Mouse (Mus musculus) CH12.LX (cell line): Measurements from ENCODE around the gene Gpr137. TPM values are rescaled to one million over a fixed set of nuclear protein-coding genes. Genes with fewer than 3 reads are reported as not detected.

Source experiments
- DNase-seq: peaks from one replicate; pipeline ENCODE4 v3.0.0-alpha.2; 2013; ENCODE audit errors: extremely low read depth
- H3K27ac ChIP-seq: 2 replicates; pipeline ENCODE4 v1.5.1; 2012; ENCODE audit warnings: low read depth, mild to moderate bottlenecking, control low read depth, moderate library complexity; ENCODE audit not compliant: insufficient read depth
- H3K27me3 ChIP-seq: replicated peaks from 2 replicates; pipeline ENCODE3; 2012; ENCODE audit warnings: inconsistent platforms
- H3K36me3 ChIP-seq, 2 experiments: replicated peaks in 1 of 2; 2 replicates each; pipeline versions ENCODE3 to v1.6.1; 2012; ENCODE audit warnings: inconsistent platforms in 1 of 2, low read length in 1 of 2, mild to moderate bottlenecking in 1 of 2, mixed read lengths in 1 of 2, moderate library complexity in 1 of 2; ENCODE audit not compliant: control insufficient read depth in 1 of 2, insufficient read depth in 1 of 2
- H3K4me1 ChIP-seq, 2 experiments: 2 replicates each; pipeline ENCODE4 v1.6.1; 2012; ENCODE audit warnings: inconsistent platforms in 1 of 2, moderate library complexity in 1 of 2; ENCODE audit not compliant: insufficient read depth in 2 of 2, control insufficient read depth in 1 of 2
- H3K4me2 ChIP-seq: 2 replicates; pipeline ENCODE4 v1.6.1; 2012; ENCODE audit warnings: low read depth, mild to moderate bottlenecking, control low read depth; ENCODE audit not compliant: poor library complexity, insufficient read depth, severe bottlenecking
- H3K4me3 ChIP-seq, 3 experiments: fragments of 150-350 bp in 1 of 3; sonication (generic) in 1 of 3; replicated peaks in 1 of 3; 2 replicates each; pipeline versions ENCODE3 to v1.5.1; 2011 to 2012; ENCODE audit warnings: low read depth in 2 of 3, low read length in 2 of 3, mild to moderate bottlenecking in 2 of 3, moderate library complexity in 2 of 3, control low read depth in 1 of 3, improper control_type of control experiment in 1 of 3, inconsistent platforms in 1 of 3, mixed read lengths in 1 of 3; ENCODE audit not compliant: poor library complexity in 1 of 3
- H3K79me2 ChIP-seq: replicated peaks from 2 replicates; pipeline ENCODE4 v1.6.1; 2012; ENCODE audit warnings: mild to moderate bottlenecking, moderate library complexity; ENCODE audit not compliant: control insufficient read depth, poor library complexity, insufficient read depth, severe bottlenecking; ENCODE audit errors: extremely low read depth
- H3K9ac ChIP-seq: 2 replicates; pipeline ENCODE4 v1.6.1; 2012; ENCODE audit warnings: low read depth, mild to moderate bottlenecking, control low read depth, moderate library complexity; ENCODE audit not compliant: insufficient read depth
- H3K9me3 ChIP-seq: replicated peaks from 2 replicates; pipeline ENCODE3; 2012; ENCODE audit warnings: low read length, inconsistent platforms, mixed read lengths
- BHLHE40 ChIP-seq: IDR thresholded peaks from 2 replicates; pipeline ENCODE4 v1.6.1; 2011; ENCODE audit warnings: mild to moderate bottlenecking, low read depth, low read length, improper control_type of control experiment
- CHD1 ChIP-seq: IDR thresholded peaks from 2 replicates; pipeline ENCODE4 v1.6.1; 2012; ENCODE audit warnings: low read depth, low read length, improper control_type of control experiment, inconsistent platforms
- EP300 ChIP-seq: IDR thresholded peaks from 2 replicates; pipeline ENCODE4 v1.6.1; 2011; ENCODE audit warnings: low read length, improper control_type of control experiment
- GABPA ChIP-seq: IDR thresholded peaks from 2 replicates; pipeline ENCODE4 v1.6.1; 2012; ENCODE audit warnings: low read depth, low read length, improper control_type of control experiment, inconsistent platforms; ENCODE audit not compliant: insufficient replicate concordance
- JUN ChIP-seq: IDR thresholded peaks from 2 replicates; pipeline ENCODE4 v1.6.1; 2011; ENCODE audit warnings: low read depth, mild to moderate bottlenecking, low read length, improper control_type of control experiment, moderate library complexity; ENCODE audit not compliant: insufficient read depth
- MAZ ChIP-seq: IDR thresholded peaks from 2 replicates; pipeline ENCODE4 v1.6.1; 2012; ENCODE audit warnings: low read depth, mild to moderate bottlenecking, inconsistent platforms, low read length, improper control_type of control experiment, moderate library complexity
- MEF2A ChIP-seq: IDR thresholded peaks from 2 replicates; pipeline ENCODE4 v1.6.1; 2014; ENCODE audit warnings: low read depth, mild to moderate bottlenecking, inconsistent platforms, low read length, improper control_type of control experiment, borderline replicate concordance
- MXI1 ChIP-seq: IDR thresholded peaks from 2 replicates; pipeline ENCODE4 v1.6.1; 2011; ENCODE audit warnings: mild to moderate bottlenecking, low read depth, low read length, improper control_type of control experiment
- MYC ChIP-seq: IDR thresholded peaks from 2 replicates; pipeline ENCODE4 v1.6.1; 2011; ENCODE audit warnings: low read depth, mild to moderate bottlenecking, improper control_type of control experiment, low read length
- PAX5 ChIP-seq: IDR thresholded peaks from 2 replicates; pipeline ENCODE4 v1.6.1; 2012; ENCODE audit warnings: low read length, inconsistent platforms, mixed read lengths
- POLR2AphosphoS2 ChIP-seq: IDR thresholded peaks from 2 replicates; pipeline ENCODE4 v1.6.1; 2011; ENCODE audit warnings: low read depth, low read length, improper control_type of control experiment
- SIN3A ChIP-seq: IDR thresholded peaks from 2 replicates; pipeline ENCODE4 v1.6.1; 2012; ENCODE audit warnings: low read length, improper control_type of control experiment, inconsistent platforms
- TBP ChIP-seq: conservative IDR thresholded peaks from 2 replicates; pipeline ENCODE4 v1.6.1; 2011; ENCODE audit warnings: low read depth, low read length, improper control_type of control experiment
- TCF12 ChIP-seq: IDR thresholded peaks from 2 replicates; pipeline ENCODE4 v1.6.1; 2014; ENCODE audit warnings: low read depth, mild to moderate bottlenecking, inconsistent platforms, low read length, improper control_type of control experiment
- UBTF ChIP-seq: IDR thresholded peaks from 2 replicates; pipeline ENCODE4 v1.6.1; 2012; ENCODE audit warnings: low read depth, mild to moderate bottlenecking, inconsistent platforms, low read length, improper control_type of control experiment, moderate library complexity
- USF1 ChIP-seq: IDR thresholded peaks from 2 replicates; pipeline ENCODE4 v1.6.1; 2014; ENCODE audit warnings: low read depth, mild to moderate bottlenecking, inconsistent platforms, low read length, improper control_type of control experiment
- USF2 ChIP-seq: conservative IDR thresholded peaks from 2 replicates; pipeline ENCODE4 v1.6.1; 2011; ENCODE audit warnings: low read depth, low read length, improper control_type of control experiment
- ZC3H11A ChIP-seq: IDR thresholded peaks from 2 replicates; pipeline ENCODE4 v1.6.1; 2012; ENCODE audit warnings: low read depth, mild to moderate bottlenecking, inconsistent platforms, low read length, improper control_type of control experiment
- dilution Hi-C: fragments of 300-500 bp; cut with MboI; formaldehyde crosslinking; loops from 2 replicates; pipeline ENCODE4 v1.14.3; 2020; ENCODE audit warnings: low sequenced_read_pairs; ENCODE audit not compliant: extremely low pct_unique_long_range_greater_than_20kb, extremely low pct_ligation_motif_present
- in situ Hi-C: fragments of 300-500 bp; cut with MboI; formaldehyde crosslinking; loops from 3 replicates; pipeline ENCODE4 v1.14.3; 2019; ENCODE audit warnings: low sequenced_read_pairs, low pct_ligation_motif_present, low pct_unique_long_range_greater_than_20kb, mixed read lengths
- polyA plus RNA-seq: library from polyadenylated mRNA; unstranded; fragments of >175 nt; gene quantifications from 2 replicates; pipeline ENCODE4 v1.2.1, GENCODE M21; 2012; ENCODE audit warnings: low read depth; ENCODE audit not compliant: insufficient read length
- total RNA-seq, 2 experiments: library from RNA; depleted of rRNA; stranded (reverse); fragments of 300-350 nt in 1 of 2; fragments of >200 nt in 1 of 2; gene quantifications; 2 replicates each; pipeline ENCODE4 v1.2.3; 2012 to 2014

The Gpr137 gene
- total and polyA plus RNA-seq, 3 experiments = 8.8 to 18.1 (median 14.4) TPM

GRCm38 (mm10) chr19:6933436-6934194, 8.7 kb downstream of the Gpr137 start:
- H3K79me2 ChIP-seq = no peaks in the 10 kb centered on the region
- H3K27ac ChIP-seq = no peak overlapping the region
- dilution Hi-C loops = no loop called here
- peaks cover 0 to 11% of the 10 kb centered on the region in 2 experiments for H3K36me3 ChIP-seq
- no peak overlapping the region for H3K9ac ChIP-seq
- H3K27me3 ChIP-seq = no peaks in the 10 kb centered on the region
- peaks cover 0 to 4% of the 10 kb centered on the region in 2 experiments; a peak in 2 of 4 replicates for H3K4me1 ChIP-seq
- H3K4me2 ChIP-seq = no peak overlapping the region
- no peaks in the 10 kb centered on the region for H3K9me3 ChIP-seq
- no peak for TF ChIP-seq MEF2A
- TF ChIP-seq USF1 = no peak
- no peak for TF ChIP-seq CHD1
- no peak for TF ChIP-seq MXI1
- no peak for TF ChIP-seq POLR2AphosphoS2
- TF ChIP-seq UBTF = no peak
- TF ChIP-seq JUN = no peak
- no peak for TF ChIP-seq ZC3H11A
- no peak for TF ChIP-seq PAX5
- no peak for TF ChIP-seq MAZ
- no peak for TF ChIP-seq MYC
- no peak for TF ChIP-seq BHLHE40
- no peak for TF ChIP-seq SIN3A
- H3K4me3 ChIP-seq = no peak overlapping the region
- in situ Hi-C loops = no loop called here
- no peak for DNase-seq

GRCm38 (mm10) chr19:6933102-6933435, 9.2 kb downstream of the Gpr137 start:
- dilution Hi-C loops = no loop called here
- no peaks in the 10 kb centered on the region for H3K27me3 ChIP-seq
- TF ChIP-seq MEF2A = no peak
- TF ChIP-seq USF2 = no peak
- no peak for TF ChIP-seq GABPA
- TF ChIP-seq TCF12 = no peak
- no peak for TF ChIP-seq TBP
- no peak for TF ChIP-seq MAZ
- TF ChIP-seq JUN = no peak
- TF ChIP-seq EP300 = no peak
- TF ChIP-seq MYC = no peak
- DNase-seq = no peak
- H3K79me2 ChIP-seq = no peaks in the 10 kb centered on the region
- H3K36me3 ChIP-seq = peaks cover 0 to 5% of the 10 kb centered on the region in 2 experiments
- H3K4me1 ChIP-seq = peaks cover 0 to 4% of the 10 kb centered on the region in 2 experiments; a peak in 2 of 4 replicates
- no peak overlapping the region for H3K27ac ChIP-seq
- no peak overlapping the region for H3K4me3 ChIP-seq
- in situ Hi-C loops = no loop called here
- H3K9ac ChIP-seq = no peak overlapping the region
- no peaks in the 10 kb centered on the region for H3K9me3 ChIP-seq
- no peak overlapping the region for H3K4me2 ChIP-seq
